Mouse (Mus musculus): ENCODE results near the gene 4930524B15Rik. TPM values are rescaled to one million over a fixed set of nuclear protein-coding genes. Genes with fewer than 3 reads are reported as not detected.
"Not testable (repeated sequence)": the region's sequence is repeated elsewhere in the genome, so short reads cannot be mapped to it uniquely, and the experiment has no call there.

The 4930524B15Rik gene
- polyA plus RNA-seq, 1 experiment, result 0.12 TPM

GRCm38 (mm10) chr11:31974132-31974531 is 8.7 kb downstream of the 4930524B15Rik start:
- WGBS, result 59% methylated on average over 4 of the region's 4 CpGs
- Histone ChIP-seq H3K4me3 (ENCODE audit: control insufficient read depth, insufficient read depth, low read length) (no peak overlapping the region), H3K4me1 (replicated peaks; ENCODE audit: control insufficient read depth, insufficient read depth, low read length) (no peaks in the 10 kb centered on the region), H3K27ac (ENCODE audit: control insufficient read depth, insufficient read depth, low read length) (no peak overlapping the region), H3K27me3 (ENCODE audit: control insufficient read depth, insufficient read depth, low read length) (no peaks in the 10 kb centered on the region), H3K36me3 (ENCODE audit: control insufficient read depth, insufficient read depth, low read length) (no peaks in the 10 kb centered on the region)
- DNase-seq, result no peak
- TF ChIP-seq POLR2A (IDR thresholded peaks at IDR 0.05; ENCODE audit: control insufficient read depth, extremely low read depth, insufficient read depth, low read length, poor library complexity), result no peak
- no peak for TF ChIP-seq CTCF (IDR thresholded peaks at IDR 0.05; ENCODE audit: borderline replicate concordance, control insufficient read depth, extremely low read depth, insufficient read depth, low read length, poor library complexity)

GRCm38 (mm10) chr11:31974826-31975225 is 9.4 kb downstream of the 4930524B15Rik start:
- TF ChIP-seq POLR2A (IDR thresholded peaks at IDR 0.05; ENCODE audit: control insufficient read depth, extremely low read depth, insufficient read depth, low read length, poor library complexity) (no peak), CTCF (IDR thresholded peaks at IDR 0.05; ENCODE audit: borderline replicate concordance, control insufficient read depth, extremely low read depth, insufficient read depth, low read length, poor library complexity) (no peak)
- no peak overlapping the region for H3K27ac ChIP-seq (ENCODE audit: control insufficient read depth, insufficient read depth, low read length)
- no peak overlapping the region for H3K4me3 ChIP-seq (ENCODE audit: control insufficient read depth, insufficient read depth, low read length)
- 95% methylated on average over 8 of the region's 8 CpGs for WGBS
- no peaks in the 10 kb centered on the region for H3K4me1 ChIP-seq (replicated peaks; ENCODE audit: control insufficient read depth, insufficient read depth, low read length)
- DNase-seq, result no peak
- no peaks in the 10 kb centered on the region for H3K27me3 ChIP-seq (ENCODE audit: control insufficient read depth, insufficient read depth, low read length)
- no peaks in the 10 kb centered on the region for H3K36me3 ChIP-seq (ENCODE audit: control insufficient read depth, insufficient read depth, low read length)

DNA sequence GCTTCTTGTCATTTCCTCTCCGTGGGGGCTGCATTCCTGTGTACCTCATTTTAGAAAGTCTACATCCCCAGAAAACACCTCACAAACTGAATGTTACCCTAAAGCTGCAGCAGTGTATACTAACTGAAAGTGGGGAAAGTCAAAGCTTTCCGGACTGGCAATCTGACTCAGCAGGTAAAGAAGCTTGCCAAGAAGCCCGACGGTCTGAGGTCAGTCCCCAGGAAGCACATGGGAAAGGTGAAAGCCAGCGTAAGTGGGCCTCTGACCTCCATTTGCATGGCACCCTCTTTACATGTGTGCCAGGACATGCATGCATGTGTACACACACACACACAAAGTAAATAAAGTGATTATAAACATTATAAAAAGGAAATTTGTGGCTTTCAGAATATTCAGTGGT is 10.3 kb downstream of the 4930524B15Rik start:
- DNase-seq, result no peak
- Histone ChIP-seq H3K4me1 (replicated peaks; ENCODE audit: control insufficient read depth, insufficient read depth, low read length) (no peaks in the 10 kb centered on the region), H3K27ac (ENCODE audit: control insufficient read depth, insufficient read depth, low read length) (no peak overlapping the region), H3K36me3 (ENCODE audit: control insufficient read depth, insufficient read depth, low read length) (no peaks in the 10 kb centered on the region), H3K4me3 (ENCODE audit: control insufficient read depth, insufficient read depth, low read length) (no peak overlapping the region), H3K27me3 (ENCODE audit: control insufficient read depth, insufficient read depth, low read length) (no peaks in the 10 kb centered on the region)
- 66% methylated on average over 5 of the region's 5 CpGs for WGBS
- TF ChIP-seq POLR2A (IDR thresholded peaks at IDR 0.05; ENCODE audit: control insufficient read depth, extremely low read depth, insufficient read depth, low read length, poor library complexity) (no peak), CTCF (IDR thresholded peaks at IDR 0.05; ENCODE audit: borderline replicate concordance, control insufficient read depth, extremely low read depth, insufficient read depth, low read length, poor library complexity) (no peak)

DNA sequence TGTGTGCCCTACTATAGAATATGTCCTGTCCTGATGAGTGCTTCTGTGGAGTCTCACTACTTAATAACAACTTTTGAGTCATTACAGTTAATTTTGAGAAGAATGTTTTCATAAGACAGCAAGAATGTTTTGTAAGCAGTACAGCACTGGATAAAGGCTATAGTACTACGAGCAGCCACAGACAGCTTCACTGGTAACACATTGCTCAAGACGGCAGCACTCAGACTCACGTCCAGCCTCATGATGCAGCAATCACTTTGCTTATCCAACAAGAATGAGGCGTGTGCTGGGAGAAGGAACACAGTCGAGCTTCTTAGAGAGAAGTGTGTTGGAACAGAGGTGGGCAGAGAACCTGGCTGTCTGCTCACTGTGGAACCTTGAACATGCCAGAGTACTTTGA is 10.7 kb downstream of the 4930524B15Rik start:
- no peaks in the 10 kb centered on the region for H3K36me3 ChIP-seq (ENCODE audit: control insufficient read depth, insufficient read depth, low read length)
- TF ChIP-seq CTCF (IDR thresholded peaks at IDR 0.05; ENCODE audit: borderline replicate concordance, control insufficient read depth, extremely low read depth, insufficient read depth, low read length, poor library complexity) (no peak), POLR2A (IDR thresholded peaks at IDR 0.05; ENCODE audit: control insufficient read depth, extremely low read depth, insufficient read depth, low read length, poor library complexity) (no peak)
- 89% methylated on average over 5 of the region's 5 CpGs for WGBS
- H3K27me3 ChIP-seq (ENCODE audit: control insufficient read depth, insufficient read depth, low read length), result no peaks in the 10 kb centered on the region
- DNase-seq, result no peak
- H3K4me3 ChIP-seq (ENCODE audit: control insufficient read depth, insufficient read depth, low read length), result no peak overlapping the region
- no peak overlapping the region for H3K27ac ChIP-seq (ENCODE audit: control insufficient read depth, insufficient read depth, low read length)
- H3K4me1 ChIP-seq (replicated peaks; ENCODE audit: control insufficient read depth, insufficient read depth, low read length), result no peaks in the 10 kb centered on the region

DNA sequence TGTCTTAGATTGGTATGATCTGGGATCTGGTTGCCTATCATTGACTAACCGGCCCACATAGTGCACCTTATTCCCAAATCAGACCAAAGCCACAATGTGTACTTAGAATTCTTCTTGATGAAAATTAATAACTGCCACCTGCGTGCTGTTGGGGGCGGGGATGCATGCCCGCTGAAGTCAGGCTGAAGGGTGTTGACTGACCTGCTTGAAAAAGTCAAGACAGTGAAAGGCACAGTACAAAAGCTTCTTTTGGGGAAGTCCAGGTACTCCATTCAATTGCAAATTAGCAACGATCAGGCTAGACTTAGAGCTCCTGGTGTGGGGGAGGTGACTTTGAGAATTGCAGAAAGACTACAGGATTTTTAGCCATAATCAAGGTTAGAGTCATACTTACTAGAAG is 14.7 kb downstream of the 4930524B15Rik start:
- not testable (repeated sequence) for H3K36me3 ChIP-seq (ENCODE audit: control insufficient read depth, insufficient read depth, low read length); H3K4me1 ChIP-seq (replicated peaks; ENCODE audit: control insufficient read depth, insufficient read depth, low read length); H3K4me3 ChIP-seq (ENCODE audit: control insufficient read depth, insufficient read depth, low read length); H3K27ac ChIP-seq (ENCODE audit: control insufficient read depth, insufficient read depth, low read length); DNase-seq; H3K27me3 ChIP-seq (ENCODE audit: control insufficient read depth, insufficient read depth, low read length)
- WGBS, result 95% methylated on average over 5 of the region's 5 CpGs

DNA sequence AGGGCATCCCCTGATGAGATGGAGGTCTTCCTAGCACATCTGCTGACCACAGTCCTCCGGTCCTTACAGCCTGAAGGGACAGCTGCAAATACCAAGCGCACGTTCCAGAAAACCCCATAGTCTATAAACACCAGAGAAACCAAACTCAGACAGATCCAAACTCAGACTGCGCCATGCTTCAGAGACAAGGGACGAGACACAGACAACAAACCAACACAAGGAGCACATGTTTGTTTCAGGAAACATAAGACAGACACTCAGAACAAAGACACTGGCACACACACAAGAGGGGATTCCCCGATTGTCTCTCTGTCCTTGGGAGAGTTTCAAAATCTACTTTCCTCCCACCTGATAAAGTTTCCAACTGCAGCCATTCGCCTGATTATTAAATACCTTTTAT is 16.4 kb downstream of the 4930524B15Rik start:
- no peak for TF ChIP-seq POLR2A (IDR thresholded peaks at IDR 0.05; ENCODE audit: control insufficient read depth, extremely low read depth, insufficient read depth, low read length, poor library complexity)
- no peak for TF ChIP-seq CTCF (IDR thresholded peaks at IDR 0.05; ENCODE audit: borderline replicate concordance, control insufficient read depth, extremely low read depth, insufficient read depth, low read length, poor library complexity)
- Histone ChIP-seq H3K4me3 (ENCODE audit: control insufficient read depth, insufficient read depth, low read length) (no peak overlapping the region), H3K4me1 (replicated peaks; ENCODE audit: control insufficient read depth, insufficient read depth, low read length) (peaks cover 4% of the 10 kb centered on the region), H3K36me3 (ENCODE audit: control insufficient read depth, insufficient read depth, low read length) (no peaks in the 10 kb centered on the region), H3K27ac (ENCODE audit: control insufficient read depth, insufficient read depth, low read length) (no peak overlapping the region), H3K27me3 (ENCODE audit: control insufficient read depth, insufficient read depth, low read length) (no peaks in the 10 kb centered on the region)
- no peak for DNase-seq
- WGBS, result 92% methylated on average over 7 of the region's 7 CpGs

DNA sequence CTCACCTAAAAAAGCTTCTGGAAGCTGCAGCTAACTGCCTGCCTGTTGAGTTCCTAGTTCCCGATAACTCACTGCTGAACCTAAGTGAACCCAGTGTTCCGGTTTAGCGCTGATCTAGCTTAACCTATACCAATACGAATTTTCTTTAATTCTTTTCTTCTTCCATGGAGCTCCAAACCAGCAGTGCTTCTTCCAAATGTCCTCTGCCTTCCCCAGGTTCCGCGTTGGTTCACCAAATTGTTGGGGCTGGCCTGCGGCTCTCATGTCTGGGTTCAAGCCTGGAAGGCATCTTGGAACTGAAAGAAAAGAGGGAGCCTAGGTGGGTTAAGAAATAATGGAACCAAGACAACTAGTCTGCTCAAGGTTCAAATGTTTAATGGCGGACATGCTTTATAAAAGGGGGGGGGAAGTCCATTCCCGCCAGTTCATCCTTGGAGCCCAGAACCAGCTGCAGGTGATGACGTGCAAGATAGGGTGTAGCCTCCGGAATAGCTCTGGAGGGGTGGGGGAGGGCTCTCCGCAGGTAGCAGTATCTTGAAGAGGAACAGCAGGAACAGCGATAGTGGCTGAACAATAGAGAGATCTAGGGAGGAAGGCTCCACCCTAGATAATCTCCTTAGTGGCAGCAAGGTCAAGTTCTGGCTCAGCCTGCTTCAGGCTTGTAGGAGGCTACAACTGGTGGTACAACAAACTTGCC is 17.0 kb downstream of the 4930524B15Rik start:
- not testable (repeated sequence) for H3K36me3 ChIP-seq (ENCODE audit: control insufficient read depth, insufficient read depth, low read length); DNase-seq; H3K27me3 ChIP-seq (ENCODE audit: control insufficient read depth, insufficient read depth, low read length); H3K4me1 ChIP-seq (replicated peaks; ENCODE audit: control insufficient read depth, insufficient read depth, low read length); H3K4me3 ChIP-seq (ENCODE audit: control insufficient read depth, insufficient read depth, low read length); H3K27ac ChIP-seq (ENCODE audit: control insufficient read depth, insufficient read depth, low read length)
- WGBS, result 96% methylated on average over 13 of the region's 13 CpGs
